Mouse (Mus musculus) regulatory T cell (primary cell): ENCODE data around the gene Unc50.

Source experiments
- in situ Hi-C: fragments of 300-600 bp; cut with MboI, MseI; formaldehyde crosslinking; loops from one replicate; pipeline ENCODE4 v1.15.1; 2025; ENCODE audit warnings: high pct_unique_total_duplicates

The Unc50 gene

DNA sequence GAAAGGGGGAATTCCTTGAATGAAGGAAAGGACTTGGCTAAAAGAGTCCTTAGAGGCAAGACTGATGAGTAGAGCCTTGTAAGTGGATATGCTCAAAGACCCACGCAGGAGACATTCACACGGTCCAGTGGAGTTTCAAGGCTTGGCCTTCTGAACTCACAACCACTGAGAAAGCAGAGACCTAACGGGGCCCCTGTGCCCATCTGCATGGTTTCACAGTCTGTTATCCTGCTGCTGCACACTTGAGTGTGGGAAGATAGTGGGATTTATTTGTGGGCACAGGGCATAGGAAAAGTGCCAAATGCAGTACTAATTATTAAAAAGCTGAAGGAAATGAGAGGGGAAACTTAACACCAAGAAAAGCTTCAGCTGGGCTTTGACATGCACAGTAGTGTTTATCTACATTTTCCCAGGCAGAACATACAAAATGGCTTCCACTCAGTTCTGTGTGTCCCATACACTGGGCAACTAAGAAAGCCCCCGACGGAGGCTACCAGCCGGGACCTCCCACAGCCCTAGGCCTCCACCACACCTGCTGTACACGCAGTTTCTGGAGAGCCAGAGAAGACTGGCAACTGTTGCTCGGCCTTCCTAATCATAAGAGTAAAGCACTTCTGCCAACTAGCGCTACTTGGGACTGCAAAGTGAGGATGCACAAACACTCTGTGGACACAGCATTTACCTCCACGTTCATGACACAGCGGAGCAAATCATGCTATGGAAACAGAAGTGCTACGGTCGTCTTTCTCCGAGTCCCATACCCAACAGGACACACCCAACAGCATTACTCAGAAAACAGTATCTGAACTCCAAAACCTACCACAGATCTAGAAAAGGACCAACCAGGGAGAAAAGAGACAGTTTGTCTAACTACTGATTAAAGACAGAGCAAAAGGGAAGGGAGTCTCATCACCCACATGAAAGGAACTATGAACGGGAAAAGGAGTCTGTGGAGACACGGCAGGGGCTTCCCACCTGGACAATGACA, 13.2 kb downstream of the Unc50 start:
- in situ Hi-C loops: no loop called here

DNA sequence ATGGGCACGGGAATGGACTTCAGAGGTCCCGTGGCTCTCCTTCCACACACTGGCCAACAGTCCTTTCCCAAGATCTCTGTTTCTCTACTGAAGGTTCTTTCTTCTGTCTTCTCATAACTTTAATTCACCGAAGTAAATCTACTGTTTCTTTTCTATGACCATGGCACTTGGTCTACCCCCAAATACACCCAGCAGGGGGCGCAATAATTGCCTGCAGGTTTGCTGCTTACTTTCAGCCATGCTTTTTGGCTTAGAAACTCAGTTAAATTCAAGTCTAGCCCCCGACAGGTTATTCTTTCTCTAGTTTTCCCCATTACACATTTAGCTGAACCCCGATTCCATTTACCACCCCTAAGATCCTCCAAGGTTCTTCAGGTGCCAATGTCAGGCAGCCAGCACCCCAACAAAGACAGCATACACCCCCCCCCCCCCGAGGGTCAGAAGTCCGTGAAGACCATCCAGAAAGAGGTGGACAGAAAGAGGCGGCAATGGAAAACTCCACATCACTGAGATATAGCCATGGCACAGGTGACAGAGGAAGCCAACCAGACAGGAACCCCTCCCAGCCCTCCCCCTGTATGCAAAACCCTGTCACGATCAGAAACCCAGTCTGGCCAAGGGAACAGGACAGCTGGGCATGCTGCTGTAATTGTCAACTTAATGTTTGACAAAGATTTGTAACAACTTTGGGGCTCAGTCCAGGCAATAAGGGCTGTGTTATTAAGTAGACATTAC, 18.6 kb downstream of the Unc50 start:
- in situ Hi-C loops: no loop called here

DNA sequence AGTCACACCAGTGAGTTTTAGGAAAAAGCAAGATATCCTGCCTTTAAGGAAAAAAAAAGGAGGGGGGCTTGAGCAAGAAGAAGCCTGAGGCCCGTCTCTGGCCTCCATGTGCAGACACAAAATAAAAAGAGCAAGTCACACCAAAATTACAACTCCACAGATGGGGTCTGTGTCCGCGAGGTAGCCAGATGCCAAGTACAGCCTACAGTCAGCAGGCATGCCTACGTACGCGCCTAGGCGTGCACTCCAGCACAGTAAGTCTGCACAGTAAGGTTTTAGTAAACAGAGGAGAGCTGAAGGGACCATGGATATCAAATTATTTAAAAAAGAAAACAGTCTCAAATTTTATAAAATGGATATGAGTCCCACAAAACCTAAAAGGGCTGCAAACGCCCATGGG, 21.3 kb downstream of the Unc50 start:
- in situ Hi-C loops: no loop called here

DNA sequence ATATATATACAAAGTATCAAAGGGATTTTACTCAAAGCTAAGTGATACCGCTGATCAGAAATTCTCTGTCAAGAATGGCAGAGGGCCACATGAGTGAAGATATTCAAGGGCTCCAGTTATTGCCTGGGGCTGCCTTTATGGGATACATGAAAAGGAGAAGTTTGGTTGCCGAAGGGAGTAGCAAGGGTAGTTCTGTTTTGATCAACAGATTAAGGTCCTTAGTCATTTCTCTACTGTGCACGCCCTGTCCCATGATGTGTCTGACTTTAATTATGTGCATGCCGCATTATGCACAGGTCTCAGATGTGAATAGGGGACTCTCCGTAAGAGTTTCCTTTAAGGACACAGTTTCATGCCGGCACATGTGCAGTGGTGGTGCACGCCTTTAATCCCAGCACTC, 27.6 kb downstream of the Unc50 start:
- in situ Hi-C loops: no loop called here

DNA sequence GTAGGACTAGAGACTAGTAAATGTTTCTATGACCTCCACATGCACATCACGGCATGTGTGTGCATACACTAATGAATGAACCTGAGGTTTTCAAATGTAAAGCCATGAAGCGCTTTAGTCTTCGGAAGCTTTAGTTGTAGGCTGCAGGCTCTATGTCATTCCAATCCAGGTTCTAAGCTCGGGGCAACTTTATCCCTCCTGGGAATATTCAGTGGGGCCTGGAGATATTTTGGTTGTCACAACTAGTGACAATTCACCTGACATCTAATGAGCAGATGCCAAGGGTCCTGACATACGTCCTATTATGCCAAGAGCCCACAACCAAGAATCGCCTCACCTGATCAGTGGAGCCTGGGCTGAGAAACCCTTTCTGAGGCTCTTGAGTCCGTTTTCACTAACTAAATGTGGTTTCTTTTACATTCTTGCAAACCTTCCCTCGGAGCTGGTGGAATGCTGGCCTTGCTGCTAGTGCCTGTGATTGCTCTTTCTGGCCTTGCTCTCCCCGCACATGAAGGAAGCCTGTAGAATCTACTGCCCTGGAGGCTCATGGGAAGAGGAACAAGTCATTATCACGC, 35.0 kb downstream of the Unc50 start:
- in situ Hi-C loops: no loop called here

DNA sequence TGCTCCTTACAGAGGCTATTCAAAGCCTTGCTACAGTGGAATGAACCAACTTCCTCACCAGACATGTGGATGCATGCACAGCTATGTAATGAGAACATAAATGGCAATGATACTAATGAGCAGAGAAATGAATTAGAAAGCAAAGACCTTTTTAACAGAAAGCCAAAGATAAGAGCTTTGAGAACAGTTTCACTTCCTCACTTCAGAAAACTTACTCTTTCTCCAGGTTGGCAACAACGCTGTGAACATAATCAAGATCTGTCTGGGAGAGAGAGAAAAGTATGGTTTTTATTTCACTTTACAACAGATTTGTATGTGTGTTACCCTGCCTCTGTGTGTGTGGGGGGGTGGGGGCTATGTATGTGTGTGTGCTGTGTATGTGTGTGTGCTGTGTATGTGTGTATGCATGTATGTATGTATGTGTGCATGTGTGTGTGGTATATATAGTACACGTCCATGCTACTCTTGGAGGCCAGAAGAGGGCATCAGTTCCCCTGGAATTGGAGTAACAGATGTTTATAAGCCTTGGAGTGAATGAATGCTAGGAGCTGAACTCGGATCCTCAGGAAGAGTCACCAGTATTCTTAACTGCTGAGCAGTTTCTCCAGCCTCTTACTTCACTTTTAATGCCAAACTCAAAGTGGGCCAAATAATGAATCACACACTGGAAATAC, 36.5 kb downstream of the Unc50 start:
- in situ Hi-C loops: no loop called here

DNA sequence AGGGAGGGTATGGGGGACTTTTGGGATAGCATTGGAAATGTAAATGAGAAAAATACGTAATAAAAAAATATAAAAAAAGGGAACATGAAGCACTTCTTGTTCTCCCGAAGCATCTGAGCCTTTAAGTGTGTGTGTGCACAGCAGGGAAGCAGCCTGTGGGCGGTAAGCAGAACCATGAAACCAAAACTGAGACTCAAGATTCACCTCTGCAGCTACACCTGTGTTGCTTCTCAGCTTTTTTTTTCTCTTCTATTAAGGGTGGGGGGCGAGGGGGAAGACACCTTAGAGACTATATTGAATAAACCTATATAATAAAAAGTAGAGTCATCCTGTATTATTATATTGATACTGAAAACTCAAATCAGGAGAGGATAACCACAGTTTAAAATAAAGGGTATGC, 37.9 kb downstream of the Unc50 start:
- in situ Hi-C loops: no loop called here

DNA sequence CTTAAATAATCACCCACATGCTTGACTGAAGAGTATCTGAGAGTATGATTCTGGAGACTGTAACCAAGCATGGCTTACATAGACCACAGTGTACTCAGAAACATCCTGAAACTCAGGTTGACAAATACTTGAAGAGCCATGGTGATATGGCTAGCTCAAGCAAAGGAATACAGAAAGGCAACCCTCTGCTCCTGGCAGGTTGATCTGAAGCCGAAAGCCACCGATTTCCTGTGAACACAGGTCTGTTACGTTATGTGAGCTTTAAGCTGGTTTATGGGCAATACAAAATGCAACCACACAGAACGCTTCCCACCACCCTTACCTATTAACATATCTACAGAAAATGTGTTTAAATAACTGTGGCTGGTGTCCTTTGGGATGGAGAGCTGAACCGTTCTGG, 39.1 kb downstream of the Unc50 start:
- in situ Hi-C loops: no loop called here

DNA sequence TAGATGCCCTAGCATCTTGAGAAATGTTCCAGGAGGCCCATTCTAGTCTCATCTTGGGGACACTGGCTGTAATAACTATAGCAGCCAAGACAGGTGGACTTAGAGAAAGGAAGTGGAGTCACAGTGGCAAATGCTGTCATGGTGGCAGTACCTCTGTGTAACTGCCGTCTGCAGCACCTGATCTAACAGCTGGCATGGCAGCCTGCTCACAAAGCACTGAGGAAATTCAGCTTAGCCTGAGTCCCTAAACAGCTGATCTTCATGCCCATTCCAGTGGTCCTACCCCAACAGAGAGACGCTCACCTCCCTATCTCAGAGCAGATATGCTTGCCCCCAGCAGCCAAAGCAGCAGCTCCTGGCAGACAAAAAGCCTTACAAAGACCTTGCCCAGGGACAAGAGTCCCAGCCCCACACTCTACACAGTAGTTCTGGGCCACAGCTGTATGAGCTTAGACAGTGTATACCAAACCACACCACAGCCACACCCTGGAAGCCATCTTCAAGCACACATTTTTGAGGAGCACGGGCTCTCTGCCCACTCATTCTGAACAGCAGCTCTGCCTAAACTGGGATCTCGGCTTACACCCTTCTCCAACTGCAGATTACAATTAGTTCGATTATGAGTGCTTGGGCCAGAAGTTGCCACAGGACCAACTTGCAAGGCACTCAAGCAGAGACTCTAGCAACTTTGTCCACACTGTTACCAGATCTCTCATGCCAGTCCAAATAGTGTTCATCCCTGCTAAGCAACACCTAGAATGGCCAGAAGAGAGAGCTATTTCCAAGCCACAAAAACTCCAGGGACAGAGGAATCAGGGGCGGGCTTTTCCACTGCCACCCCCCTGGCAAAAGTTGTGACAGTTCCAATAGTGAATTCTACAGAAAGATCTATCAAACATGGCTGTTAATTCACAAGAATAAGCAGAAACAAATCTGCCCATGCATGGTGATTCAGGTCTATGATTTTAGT, 41.5 kb downstream of the Unc50 start:
- in situ Hi-C loops: loop anchor here (5.0 to 10.0 kb wide), 2 partner anchors 161 to 1253 kb away; no protein-coding TSS in a partner anchor

DNA sequence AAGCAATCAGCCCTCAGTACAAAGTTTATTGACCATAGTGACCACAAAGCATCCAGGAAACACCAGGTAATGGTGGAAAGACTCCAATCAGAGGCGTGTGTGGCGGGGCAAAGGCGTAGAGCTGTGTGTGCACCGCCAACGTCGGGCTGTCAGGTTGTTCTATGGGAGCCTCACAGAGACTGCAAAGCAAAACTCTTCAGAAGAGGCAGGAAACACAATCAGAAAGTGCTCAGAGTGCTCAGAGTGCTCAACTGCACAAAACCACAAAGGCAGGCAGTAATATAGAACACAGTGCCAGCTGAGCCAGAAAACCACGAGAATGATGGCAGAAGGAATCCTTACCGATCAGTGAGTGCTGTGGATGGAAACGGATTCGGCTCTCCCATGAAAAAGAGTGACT, 43.3 kb downstream of the Unc50 start:
- in situ Hi-C loops: loop anchor here (5.0 to 10.0 kb wide), 2 partner anchors 159 to 1252 kb away; no protein-coding TSS in a partner anchor

DNA sequence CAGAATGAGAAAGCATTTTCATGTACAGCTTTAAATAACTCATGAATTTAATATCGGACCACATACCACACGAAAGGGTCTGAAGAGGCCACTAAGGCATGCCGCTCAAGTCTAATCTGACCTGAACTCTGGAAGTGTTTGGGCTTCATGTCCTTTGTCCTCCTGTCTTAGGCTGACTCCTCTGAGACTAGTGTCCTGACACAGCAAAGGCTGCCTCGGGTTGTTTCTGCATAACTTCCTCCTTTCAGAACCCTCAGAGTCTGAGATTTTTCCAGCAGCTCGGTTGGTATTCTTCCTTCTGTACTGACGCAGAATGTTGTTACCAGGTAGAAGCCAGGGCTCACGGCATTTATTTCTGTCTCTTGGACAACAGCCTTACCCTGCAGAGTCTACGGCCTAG, 44.1 kb downstream of the Unc50 start:
- in situ Hi-C loops: loop anchor here (5.0 to 10.0 kb wide), 2 partner anchors 158 to 1251 kb away; no protein-coding TSS in a partner anchor

DNA sequence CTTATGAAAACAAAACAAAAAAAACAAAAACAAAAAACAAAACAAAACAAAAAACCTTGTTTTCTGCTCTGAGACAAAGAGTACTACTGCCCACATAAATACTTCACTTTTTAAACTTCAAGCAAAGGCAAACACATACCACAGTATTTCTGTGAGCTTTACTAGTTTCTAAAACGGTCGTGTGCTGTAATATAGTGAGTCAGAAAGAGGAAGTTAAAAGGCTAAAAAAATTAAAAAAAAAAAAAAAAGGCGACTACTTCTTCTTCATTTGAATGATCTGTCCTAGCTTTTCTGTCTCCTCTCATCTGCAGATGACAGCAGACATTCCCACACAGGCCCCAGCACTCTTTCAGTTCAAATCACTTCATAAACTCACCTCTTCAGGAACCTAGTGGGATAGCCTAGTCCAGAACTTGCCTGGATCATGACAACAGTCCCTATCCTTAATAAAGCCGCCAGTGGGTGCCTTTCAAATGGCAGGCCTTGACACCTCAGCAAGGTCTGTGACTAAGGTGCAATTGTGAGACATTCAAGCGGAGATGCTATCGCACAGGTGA, 44.8 kb downstream of the Unc50 start:
- in situ Hi-C loops: loop anchor here (5.0 to 10.0 kb wide), 2 partner anchors 158 to 1250 kb away; no protein-coding TSS in a partner anchor

DNA sequence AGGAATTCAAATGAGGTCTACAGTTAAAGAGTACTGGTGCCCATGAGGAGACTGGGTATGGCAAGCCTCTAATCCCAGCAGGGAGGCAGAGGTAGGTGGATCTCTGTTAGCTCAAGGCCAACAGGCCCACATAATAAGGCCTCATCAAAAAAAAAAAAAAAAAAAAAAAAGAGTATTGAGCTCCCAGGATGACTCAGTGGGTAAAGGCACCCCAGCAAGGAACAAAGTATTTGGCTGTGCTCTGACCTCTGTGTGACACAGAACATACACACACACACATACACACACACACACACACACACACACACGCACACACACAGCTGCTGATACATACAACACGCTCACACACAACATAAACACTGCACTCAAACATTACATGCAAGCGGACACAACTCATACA, 45.4 kb downstream of the Unc50 start:
- in situ Hi-C loops: loop anchor here (10.0 kb wide), 1 partner anchor 1249 kb away; no protein-coding TSS in a partner anchor

DNA sequence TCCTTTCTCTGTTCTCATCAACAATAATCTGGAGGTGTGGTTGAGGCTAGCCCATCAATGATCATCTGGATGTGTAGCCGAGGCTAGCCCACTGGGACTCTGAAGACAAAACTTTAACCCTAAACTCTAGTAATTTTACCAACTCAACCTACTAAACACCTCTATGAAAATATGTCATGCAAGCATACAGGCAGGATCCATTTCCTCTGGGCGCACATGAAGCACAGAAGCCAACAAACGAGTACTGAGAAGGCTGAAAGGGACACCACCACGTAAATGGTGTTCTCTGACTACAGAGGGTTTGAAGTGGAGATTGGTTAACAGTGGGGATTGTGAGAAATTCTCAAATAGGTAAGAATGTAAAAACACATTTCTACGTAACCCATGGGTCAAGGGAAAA, 47.3 kb downstream of the Unc50 start:
- in situ Hi-C loops: loop anchor here (10.0 kb wide), 1 partner anchor 1248 kb away; no protein-coding TSS in a partner anchor

DNA sequence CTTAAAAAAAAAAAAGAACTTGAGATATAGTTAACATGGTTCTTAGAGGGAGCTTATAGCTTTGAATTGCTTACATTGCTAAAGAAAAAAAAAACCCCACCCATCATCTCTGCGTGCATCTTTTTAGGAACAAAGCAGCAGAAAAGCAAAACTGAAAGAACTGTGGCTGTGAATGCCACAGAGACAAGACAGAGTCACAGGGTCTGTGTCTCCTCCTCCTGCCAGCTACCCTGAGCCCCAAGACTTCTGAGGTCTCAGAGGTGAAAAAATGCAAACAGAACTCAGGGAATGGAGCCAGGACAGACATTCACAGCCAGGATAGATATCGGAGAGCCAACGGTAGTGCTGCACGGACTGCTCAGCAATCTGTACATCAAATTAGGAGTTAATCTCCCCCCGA, 48.0 kb downstream of the Unc50 start:
- in situ Hi-C loops: loop anchor here (10.0 kb wide), 1 partner anchor 1247 kb away; no protein-coding TSS in a partner anchor

DNA sequence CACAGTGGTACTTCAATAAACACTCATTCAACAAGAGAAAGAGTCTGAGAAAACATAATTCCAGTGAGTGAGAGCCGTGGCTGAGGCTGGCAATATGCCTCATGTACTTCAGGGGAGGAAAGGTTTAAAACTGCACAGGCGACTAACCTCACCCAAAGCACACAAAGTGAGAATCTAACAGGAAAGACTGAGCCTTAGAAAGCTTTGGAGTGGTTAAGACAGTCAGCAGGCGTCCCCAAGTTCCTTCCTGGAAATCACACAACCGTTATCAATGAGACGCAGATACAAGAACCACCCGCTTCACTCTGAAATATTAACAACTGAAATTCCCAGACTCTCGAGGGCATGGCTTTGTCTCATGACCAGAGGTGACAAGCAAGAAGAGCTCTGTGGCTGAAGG, 48.5 kb downstream of the Unc50 start:
- in situ Hi-C loops: loop anchor here (10.0 kb wide), 1 partner anchor 1246 kb away; no protein-coding TSS in a partner anchor

DNA sequence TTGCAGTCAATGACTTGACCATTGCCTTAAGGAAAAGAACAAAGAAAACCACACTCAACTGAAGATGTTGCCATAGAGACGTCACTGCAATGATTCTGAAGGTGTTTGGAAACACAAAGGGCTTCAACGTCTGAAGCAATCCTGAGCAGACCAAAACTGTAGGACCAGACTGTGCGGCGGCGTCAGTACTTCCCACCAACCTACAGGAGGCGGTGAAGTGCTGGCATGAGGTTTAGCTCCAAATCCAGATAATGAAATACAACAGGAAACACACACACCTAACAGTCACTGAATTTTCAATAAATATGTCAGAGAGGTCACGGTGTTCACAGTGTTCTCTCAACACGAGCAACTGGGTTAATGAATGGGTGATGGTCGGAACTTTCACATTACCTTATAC, 49.1 kb downstream of the Unc50 start:
- in situ Hi-C loops: loop anchor here (10.0 kb wide), 1 partner anchor 1246 kb away; no protein-coding TSS in a partner anchor

DNA sequence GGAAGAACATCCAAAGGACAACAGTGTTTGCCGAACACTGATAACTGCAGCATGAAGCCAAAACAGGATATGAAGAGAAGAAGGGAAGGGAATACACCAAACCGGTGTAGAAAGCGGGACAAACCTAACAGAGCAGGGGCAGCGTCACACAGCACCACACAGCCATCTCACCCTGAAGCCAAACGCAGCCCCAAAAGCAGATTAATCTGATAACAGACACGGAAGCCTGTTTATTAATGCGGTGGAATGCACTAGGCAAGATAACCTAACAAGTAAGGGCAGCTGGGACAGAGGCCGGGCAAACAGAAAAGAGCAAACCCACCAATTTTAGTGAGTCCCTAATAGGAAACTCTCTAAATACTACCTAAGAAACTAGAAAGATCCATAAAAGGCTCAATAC, 49.8 kb downstream of the Unc50 start:
- in situ Hi-C loops: loop anchor here (5.0 to 10.0 kb wide), 2 partner anchors 53 to 1245 kb away; no protein-coding TSS in a partner anchor

DNA sequence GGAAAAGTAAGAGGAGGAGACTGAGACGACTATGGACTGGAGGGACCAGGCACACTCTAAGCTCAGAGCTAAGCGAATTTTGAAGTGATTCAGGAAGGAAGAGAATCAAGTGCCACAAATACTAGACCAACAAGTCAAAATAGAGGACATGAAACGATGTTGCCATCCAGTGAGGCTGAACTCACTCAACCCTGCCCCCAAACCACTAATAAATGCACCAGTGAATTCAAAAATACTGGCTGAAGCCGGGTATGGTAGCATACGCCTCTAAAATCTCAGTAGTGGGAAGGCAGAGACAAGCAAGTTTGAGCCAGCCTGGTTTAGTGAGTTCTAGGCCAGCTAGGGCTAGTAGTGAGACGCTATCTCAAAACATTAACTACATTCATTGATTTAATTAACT, 50.8 kb downstream of the Unc50 start:
- in situ Hi-C loops: loop anchor here (5.0 kb wide), 1 partner anchor 52 kb away; no protein-coding TSS in a partner anchor
